Mouse (Mus musculus) layer of hippocampus, adult 11-12 months (tissue): Measurements from ENCODE around the gene Ccdc62.

Experiments used
- DNase-seq: peaks from one replicate; pipeline ENCODE4 v3.0.0; 2022; ENCODE audit warnings: low spot score

Gene Ccdc62

DNA sequence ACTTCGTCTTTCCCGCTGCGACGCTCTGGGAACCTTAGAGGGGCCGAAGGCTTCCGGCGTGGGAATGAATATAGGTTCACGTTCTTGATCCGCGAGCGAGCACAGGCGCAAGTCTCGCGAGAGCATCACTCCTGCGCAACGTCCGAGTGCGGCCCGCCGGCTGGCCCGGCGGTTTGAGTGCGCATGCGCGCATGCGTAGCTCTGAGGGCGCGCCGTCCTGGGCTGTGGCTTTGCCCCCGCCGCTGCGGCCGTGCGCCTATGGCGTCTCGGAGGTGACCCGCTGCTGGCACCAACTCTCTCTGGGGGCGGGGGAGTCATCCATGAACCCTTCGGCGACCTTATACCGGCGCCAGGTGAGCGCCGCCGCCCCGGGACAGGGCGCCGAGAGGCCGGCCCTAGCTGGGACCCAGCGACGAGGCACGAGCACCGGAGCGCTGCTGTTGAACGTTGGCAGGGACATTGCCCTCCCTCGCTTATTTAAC is at the start of gene Ccdc62:
Gene Ccdc62 (plus strand): TSS at position 172 of the 482 bp plus-strand sequence.
- peak; percentile 93 for DNase-seq

DNA sequence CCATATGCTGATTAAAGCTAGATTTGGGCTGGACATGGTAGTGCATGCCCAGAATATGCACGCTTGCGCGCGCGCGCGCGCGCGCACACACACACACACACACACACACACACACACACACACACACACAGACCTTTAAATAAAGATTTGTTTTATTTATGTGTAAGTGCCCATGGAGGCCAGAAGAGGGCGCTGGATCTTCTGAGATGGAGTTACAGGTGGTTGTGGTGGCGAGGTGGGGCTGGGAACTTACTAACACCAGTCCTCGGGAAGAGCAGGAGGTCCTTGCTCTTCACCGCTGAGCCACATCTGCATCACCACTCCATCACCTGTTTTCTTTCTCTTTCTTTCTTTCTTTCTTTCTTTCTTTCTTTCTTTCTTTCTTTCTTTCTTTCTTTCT is 49.7 kb upstream of the Ccdc62 start:
- no peak for DNase-seq

DNA sequence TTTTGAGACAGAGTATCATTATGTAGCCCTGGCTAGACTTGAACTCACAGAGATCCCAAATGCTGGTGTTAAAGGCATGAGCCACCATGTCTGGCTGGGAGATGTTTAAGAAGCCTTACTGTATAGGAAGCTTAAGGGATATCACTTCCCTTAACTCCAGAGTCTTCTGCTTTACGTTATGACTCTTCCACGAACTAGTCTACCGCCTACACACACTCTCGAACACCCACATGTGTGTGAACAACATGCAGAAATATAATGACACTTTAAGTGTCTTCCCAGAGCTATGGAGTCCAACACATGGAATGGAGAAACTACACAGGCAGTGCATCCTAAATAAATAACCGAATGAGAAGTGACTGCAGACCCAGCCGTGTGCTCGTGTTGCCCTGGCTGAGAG is 46.6 kb upstream of the Ccdc62 start:
- no peak for DNase-seq

DNA sequence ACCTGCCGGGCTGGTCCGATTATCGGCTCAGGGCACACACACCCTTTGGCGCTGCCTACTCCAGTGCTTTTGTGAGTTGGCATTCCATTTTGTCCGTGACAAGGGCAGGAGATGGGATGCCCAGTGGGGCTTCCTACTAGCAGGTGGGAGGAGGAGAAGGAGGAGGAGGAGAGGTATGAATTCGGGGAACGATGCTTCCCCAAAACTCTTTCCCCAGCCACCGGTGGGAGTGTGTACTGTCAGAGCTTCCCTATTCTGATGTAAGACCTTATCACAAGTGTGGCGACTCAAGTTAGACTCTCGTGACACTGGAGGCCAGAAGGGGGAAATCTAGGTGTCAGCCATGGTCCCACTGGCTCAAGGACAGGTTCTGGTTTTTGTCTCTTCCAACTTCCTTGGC is 46.1 kb upstream of the Ccdc62 start:
- no peak for DNase-seq

DNA sequence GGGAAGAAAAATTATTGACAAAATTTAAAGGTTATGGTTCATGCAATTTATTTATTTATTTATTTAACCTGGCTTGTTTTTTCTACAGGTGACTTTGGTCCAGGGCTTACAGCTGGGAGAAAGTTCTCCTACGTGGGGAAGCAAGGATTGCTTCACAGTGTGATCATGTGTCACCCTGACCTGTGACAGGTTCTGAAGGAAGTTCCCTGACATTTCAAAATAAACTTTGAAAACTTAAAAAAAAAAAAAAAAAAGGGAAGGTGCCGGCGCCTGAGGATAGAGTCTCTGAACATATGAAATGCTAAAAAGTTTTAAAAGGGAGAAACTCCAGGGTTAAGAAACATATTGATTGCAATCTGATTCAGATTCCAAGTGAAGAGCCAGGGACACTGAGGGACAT is 44.1 kb upstream of the Ccdc62 start:
- no peak for DNase-seq

DNA sequence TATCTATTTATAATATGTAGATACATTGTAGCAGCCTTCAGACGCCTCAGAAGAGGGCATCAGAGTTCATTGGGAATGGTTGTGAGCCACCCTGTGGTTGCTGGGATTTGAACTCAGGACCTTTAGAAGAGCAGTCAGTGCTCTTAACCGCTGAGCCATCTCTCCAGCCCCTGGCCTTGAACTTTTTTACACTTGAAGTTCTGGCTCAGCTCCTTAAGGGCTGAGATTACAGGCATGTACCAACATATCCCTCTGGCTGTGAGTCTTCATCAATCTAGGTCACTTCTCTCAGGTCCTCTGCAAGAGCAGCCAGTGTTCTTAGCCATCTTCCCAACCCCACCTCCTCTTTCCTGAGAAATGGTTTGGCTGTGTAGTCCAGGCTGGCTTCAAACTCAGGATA is 40.2 kb upstream of the Ccdc62 start:
- DNase-seq: no peak

DNA sequence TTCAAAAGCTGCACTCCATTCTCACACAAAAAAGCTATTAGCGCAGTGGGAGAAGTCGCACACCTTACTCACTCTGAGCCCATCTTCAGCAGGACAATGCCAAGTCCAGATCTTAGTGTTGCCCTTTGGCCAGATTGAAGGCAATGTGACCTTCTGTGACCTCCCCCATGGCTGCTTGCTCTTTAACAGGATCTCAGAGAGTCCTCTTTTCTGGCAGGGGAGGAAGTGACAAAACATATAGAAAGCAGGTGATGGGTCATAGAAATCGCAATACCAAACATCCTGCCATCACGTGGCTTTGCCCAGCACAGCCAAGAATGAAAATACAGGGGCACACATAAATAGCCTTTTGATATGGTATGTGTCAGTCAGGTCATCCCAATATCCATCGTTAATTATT is 39.5 kb upstream of the Ccdc62 start:
- DNase-seq: no peak

DNA sequence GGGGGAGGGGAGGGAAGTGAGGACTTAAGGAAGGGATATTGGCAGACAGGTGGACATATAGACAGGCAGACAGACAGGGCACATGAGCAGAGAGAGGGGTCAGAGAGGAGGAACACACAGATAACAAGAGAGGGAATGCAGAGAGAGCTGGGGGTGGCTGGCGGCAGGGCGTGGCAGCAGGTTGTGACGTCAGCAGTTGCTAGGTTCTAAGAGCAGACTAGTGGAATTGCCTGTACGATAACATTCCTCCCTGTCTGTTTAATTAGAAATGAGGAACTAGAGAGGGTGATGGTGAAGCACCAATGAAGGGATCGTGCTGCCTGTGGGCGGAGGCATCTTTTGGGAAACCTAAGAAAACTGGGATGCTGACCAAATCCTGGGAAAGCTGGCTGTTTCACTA is 38.8 kb upstream of the Ccdc62 start:
- peak; percentile 55 for DNase-seq

DNA sequence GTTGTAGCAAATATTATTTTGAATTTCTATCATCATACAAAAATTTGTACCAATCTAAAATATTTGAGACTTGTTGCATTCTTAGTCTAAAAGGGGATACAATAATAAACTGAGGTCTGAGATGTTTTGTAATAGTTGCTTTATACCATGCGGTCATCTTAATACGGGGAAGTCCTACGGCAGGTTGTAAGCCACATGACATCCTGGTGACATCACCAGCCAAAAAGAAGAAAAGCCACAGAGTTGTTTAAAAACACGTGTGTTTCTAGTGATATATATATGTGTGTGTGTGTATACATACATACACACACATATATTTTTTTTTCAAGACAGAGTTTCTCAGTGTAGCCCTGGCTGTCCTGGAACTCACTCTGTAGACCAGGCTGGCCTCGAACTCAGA is 37.0 kb upstream of the Ccdc62 start:
- no peak for DNase-seq

DNA sequence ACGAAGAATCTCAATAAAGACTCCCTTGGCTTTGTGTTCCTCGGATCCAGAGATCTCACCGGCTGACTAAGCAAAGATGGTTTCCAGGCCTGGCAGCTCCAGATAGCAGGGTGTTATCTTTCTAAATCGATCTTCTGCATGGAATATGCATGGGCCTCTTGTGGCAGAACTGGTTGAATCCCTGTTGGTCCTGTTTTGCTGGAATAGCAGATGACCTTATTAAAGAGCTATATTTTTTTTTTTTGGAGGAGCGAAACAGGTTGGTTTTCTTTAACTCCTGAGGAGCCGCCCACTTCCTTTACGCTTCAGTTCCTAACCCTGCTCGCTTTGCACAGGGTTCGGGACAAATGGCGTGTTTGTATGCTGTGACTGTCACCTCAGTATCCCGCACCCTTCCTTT is 34.1 kb upstream of the Ccdc62 start:
- DNase-seq: no peak

DNA sequence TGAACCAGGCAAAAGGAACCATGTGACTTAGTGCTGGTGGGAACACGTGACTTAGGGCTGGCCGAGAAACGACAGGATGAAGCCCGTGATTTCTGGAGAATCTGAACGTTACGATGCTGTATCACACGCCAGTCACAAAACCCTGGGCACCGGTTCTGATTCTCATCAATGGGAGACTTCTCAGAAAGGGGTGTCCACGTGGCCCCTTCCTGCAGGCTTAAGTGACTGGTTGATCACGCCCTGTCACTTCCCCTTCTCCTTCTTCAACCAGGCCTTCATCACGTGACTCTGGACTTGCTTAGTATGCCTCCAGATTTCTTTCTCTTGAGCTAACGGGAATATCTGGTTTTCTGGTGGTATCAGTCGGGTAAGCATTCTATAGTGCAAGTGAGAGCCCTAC is 33.1 kb upstream of the Ccdc62 start:
- DNase-seq: peak; percentile 57

DNA sequence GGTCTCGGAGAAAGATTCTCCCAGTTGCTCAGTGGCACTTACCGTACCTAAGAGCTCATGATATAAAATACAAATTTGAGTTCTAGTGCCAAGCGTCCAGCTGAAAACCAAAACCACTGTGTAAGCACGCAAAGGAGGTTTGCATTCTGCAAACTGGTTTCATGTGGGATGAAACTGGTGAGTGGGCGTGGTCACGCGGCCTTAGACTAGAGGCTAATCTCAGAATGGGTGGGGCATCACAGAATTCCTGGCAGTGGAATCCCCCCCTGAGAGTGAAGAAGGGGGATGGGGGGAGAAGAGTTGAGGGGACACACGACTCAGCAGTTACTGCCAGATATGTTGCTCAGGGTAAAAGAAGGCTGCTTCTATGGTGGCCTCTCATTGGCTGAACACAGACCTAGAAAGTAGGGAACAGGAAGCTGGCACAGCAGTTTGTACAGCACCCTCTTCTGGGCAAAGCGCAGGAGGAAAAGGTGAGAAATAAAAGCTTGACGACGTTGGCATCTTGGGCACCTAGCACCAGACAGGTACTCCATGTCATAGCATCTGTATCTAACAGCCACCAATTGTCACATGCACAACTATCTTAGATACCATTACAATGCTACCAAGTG is 26.3 kb upstream of the Ccdc62 start:
- DNase-seq: no peak

DNA sequence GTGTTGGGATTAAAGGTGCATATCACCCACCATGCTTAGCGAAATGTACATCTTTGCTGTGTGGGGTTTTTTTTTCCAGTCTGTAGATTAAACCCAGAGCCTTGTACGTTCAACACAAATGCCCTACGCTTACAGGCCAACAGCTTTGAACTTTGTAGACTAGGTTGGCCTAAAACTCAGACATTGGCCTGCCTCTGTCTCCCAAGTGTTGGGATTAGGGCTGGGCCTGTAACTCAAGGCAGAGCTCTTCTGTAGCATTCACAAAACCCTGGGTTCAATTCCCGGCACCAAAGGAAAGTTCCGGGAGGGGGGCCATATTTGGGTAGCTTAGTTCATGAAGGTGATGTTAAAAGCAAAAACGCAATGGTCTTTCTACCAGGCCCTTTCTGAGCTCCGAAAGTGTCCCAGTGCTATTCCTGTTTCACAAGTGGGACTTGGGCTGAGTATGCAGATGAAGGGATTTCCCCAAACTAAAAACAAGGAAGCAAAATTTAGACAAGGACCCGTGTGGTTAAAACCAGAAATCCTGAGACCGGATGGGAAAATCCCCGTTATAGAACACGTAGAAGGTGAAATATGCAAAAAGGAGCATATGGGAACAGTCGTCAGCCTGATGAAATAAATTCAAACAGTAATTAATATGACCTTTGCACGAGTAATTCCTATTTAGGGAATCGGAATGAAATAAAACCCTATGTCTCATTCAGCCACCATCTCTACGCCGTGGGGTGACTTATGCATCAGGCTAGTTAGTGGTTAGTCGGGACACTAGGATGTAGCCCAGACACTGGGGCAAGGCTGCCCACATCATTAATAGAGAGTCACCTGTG is 24.1 kb upstream of the Ccdc62 start:
- DNase-seq: no peak

DNA sequence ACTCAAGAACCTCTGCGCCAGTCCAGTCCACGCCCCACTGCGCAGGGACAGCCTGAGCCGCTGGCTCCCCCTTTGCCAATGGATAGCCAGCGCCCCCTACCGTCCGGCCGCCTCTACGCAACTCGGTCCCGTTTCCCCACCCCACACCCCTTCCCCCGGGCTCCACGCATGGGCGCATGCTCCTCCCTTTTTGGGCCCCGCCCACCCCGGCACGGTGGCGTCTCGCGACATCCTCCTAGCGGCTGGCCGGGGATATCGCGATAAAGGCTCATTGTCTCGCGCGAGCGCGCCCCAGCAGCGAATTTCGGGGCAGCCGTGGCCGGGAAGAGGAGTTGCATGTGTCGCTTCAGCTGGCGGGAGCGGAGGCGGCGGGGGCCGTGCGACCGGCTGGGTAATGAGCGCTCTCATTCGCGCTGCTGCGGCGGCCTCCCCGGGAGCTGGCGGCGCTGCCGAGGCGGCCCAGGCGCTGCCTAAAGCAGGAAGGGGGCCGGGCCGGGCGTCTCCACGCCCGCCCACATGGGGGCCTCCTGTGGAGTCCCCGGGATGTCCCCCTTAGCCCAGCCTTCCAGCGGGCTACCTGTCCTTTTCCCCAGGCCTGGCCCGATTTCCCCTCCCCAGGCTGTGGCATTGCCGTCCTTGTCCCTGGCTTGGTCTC is 23.4 kb upstream of the Ccdc62 start, which contains the start of gene Denr:
Gene Denr (plus strand): TSS at position 200 of the 655 bp plus-strand sequence.
- DNase-seq: peak; percentile 98

DNA sequence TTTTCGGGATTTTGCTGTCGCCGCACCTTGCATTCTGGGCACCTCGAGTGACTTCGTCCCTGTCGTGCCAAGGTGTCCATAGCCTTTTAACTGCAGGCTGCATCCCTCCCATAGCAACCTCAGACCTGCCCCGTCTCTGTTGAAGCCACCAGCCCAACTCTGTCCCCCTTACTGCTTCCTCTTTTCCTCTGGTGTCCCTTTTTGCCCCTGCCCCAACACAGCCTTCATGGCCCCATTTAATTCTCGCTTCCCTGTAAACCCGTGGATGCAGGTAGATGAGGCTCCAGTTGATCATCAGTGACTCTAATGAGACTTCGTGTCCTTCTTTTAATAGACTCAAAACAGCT is 22.9 kb upstream of the Ccdc62 start:
- DNase-seq: no peak

DNA sequence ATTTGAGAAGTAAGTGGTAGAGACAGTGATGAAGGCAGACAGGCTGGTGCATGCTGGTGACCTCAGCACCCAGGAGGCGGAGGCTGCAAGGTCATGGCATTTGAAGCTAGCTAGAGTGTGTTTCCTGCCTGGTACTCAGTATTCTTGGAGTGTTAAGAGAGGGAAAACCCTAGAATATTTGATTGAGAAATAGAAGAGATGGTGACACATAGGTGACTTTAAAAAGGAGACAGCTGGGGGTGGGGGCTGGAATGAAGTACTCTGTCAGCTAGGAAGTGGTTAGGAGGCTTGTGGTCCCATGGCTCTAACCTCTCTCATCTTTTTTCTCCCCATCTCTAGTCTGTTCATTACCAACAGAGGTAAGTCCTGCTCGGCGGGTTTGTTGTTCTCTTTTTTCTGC is 15.6 kb upstream of the Ccdc62 start:
- no peak for DNase-seq

DNA sequence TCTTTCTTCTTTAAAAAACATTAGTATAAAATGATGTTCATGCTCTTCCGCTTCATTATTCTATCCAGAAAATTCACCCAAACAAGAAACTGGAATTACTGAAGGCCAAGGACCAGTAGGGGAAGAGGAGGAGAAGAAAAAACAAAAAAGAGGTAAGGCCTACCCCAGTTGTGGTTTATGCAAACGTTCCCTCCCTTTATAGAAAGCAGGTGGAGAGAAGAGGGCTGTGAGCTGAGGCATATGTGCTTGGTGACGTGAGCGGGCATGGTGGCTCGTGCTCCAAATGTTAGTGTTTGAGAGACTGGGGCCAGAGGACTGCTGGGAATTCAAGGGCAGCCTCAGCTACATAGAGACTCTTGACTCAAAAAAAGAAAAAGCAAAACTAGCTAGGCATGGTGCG is 8.4 kb upstream of the Ccdc62 start:
- DNase-seq: no peak

DNA sequence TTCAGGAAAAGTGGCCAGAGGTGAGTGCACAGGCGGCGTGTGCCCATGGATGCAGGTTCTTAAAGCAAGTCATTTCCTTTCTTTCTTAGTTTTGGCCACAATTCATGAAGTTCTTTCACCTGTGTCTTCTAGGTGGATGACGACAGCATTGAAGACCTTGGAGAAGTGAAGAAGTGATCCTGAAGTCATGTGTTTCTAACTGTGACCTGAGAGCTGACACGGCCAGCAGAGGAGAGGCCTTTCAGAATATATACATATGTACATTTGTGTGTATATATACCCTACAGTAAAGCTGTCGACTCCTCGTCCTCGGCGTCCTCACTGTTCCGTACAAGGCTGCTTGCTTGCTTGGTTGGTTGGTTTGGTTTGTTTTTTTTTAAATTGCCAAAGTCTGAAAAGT is 3.4 kb upstream of the Ccdc62 start, which contains the start of gene Gm43518:
Gene Gm43518 (plus strand): TSS at position 301 of the 400 bp plus-strand sequence.
- no peak for DNase-seq

DNA sequence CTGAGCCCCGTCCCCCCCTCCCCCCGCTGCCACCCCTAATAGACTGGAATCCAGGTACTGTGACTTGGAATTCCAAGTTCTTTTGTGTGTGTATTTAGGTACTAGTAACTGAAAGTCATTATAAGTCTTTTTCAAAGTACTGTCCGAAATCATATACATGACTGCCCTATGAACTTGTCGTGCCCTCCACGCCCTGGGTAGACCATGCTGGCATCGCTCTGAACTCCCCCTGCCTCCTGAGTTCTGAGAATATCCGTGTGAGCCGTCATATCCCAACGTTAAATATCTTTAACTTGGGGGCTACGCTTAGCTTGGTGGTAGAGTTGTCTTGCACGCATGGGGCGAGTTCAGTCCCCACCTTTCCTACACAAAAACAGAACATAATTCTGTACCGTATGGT is 652 bp downstream of the Ccdc62 start:
- no peak for DNase-seq

DNA sequence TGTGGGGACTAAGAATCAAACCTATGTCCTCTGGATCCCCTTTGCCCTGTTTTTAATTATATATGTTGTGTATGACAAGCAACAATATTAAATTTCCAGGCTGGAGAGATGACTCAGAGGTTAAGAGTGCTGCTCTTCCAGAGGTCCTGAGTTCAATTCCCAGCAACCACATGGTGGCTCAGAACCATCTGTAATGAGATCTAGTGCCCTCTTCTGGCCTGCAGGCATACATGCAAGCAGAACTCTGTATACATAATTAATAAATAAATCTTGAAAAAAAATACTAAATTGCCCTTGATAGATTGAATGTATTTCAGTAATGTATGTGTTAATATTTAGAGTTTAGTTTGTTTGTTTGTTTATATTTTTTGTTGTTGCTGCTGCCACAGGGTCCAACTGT is 2.4 kb downstream of the Ccdc62 start:
- no peak for DNase-seq

DNA sequence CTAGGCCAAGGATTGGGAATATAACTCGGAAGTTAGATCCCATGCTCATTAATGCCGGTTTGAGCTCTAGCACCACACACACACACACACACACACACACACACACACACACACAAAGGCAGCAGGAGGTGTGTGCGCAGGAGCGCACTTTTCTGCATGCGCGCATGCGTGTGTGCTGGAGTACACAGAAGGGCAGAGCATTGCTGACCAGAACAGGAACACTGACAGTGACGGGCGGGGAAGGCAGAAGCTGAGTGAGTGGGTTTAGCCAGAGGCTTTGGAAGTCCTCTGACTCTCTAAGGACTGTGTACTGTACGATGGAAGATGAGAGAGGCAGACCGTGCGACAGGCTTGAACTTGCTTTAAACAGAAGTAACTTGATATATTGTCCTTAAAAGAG is 3.1 kb downstream of the Ccdc62 start:
- no peak for DNase-seq

DNA sequence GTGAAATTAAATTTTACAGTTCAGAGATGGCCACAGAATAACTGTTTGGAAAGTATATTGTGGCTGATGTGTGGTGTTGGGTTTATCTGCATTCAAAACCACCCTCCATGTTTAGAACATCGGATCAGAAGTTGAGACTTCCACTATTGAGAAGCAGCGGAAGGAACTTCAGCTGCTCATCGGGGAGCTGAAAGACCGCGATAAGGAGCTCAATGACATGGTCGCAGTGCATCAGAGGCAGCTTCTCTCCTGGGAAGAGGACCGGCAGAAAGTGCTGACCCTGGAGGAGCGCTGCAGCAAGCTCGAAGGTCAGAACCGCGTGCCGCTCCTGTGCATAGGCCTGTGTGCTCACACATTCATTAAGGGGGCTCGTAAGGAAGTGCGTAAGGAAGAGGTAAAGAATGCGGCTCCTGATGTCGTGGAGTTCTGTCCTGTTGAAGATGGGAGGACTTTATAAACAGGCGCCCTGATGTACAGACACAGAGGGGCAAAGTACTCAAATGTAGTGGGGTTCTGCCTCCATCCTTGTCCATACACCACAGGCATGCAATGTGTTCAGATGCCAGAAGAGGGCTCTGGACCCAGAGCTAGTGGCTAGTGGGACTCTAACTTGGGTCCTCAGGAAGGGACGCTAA is 3.6 kb downstream of the Ccdc62 start:
- no peak for DNase-seq

DNA sequence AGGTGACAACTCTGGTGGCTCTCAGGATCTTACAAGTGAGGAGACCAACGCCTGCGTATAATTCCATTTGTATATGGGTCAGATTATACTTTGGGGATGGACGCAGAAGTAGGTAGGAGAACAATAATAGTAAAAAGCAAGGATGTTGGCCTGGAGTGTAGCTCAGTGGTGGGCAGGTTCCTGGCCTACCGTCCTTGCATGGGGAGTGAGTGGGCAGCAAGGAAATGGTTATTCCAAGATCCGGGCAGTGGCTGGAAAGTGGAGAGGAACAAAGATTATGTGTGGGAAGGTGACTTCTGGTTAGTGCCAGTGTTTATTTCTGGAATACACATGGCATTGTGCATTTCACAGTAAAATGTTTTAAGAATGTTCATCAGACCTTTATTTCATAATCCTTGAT is 5.5 kb downstream of the Ccdc62 start:
- DNase-seq: no peak
